ENCODE assay signal across 7 mouse cellular contexts in genomic region chr13:63815931-63816330, GRCm38 (mm10). TPM values are rescaled to one million over a fixed set of nuclear protein-coding genes. Genes with fewer than 3 reads are reported as not detected.
DNase-seq lines count a peak whose midpoint lies in the region; ATAC-seq and TF ChIP-seq lines count a peak whose summit lies in the region.

No protein-coding gene starts in this region.

- DNase-seq in lung, embryonic 14.5 days = no peak
- DNase-seq in lung, adult 18-20 months = no peak
- DNase-seq in embryonic facial prominence, embryonic 11.5 days (ENCODE audit: low spot score) = no peak
- DNase-seq in hindbrain, postnatal 0 days (ENCODE audit: low spot score) = no peak
- no peak for DNase-seq in left cerebral cortex, postnatal 14 days (ENCODE audit: low spot score in 2 of 2)
- no peak for DNase-seq in layer of hippocampus, adult 9-10 months (ENCODE audit: low spot score)

- no peaks in the 10 kb centered on the region for H3K9me3 ChIP-seq in lung, embryonic 14.5 days (ENCODE audit: low read depth, low read length)
- H3K9me3 ChIP-seq in embryonic facial prominence, embryonic 11.5 days (replicated peaks; ENCODE audit: control insufficient read depth, low read length) = no peaks in the 10 kb centered on the region
- no peaks in the 10 kb centered on the region for H3K9me3 ChIP-seq in hindbrain, postnatal 0 days (ENCODE audit: low read length)
- no peaks in the 10 kb centered on the region for H3K9me3 ChIP-seq in neural tube, embryonic 14.5 days (ENCODE audit: control insufficient read depth, low read length)

- no peak for ATAC-seq in lung, embryonic 14.5 days (ENCODE audit: insufficient read depth)
- no peak for ATAC-seq in embryonic facial prominence, embryonic 11.5 days (replicated peaks; ENCODE audit: insufficient number of reproducible peaks, low FRiP score, low TSS enrichment, low read depth)
- ATAC-seq in hindbrain, postnatal 0 days = no peak
- ATAC-seq in neural tube, embryonic 14.5 days (ENCODE audit: low read depth) = no peak

- no peak for TF ChIP-seq CTCF in lung, embryonic 14.5 days (IDR thresholded peaks at IDR 0.05; ENCODE audit: low read depth)
- no peak for TF ChIP-seq CTCF in hindbrain, postnatal 0 days (IDR thresholded peaks at IDR 0.05; ENCODE audit: low read depth)

- intact Hi-C loops in left cerebral cortex, postnatal 14 days (cut with DNase I) = loop anchor here (2.0 kb wide), 1 partner anchor 243 kb away; the partner anchor contains the start of gene Ptch1

- H3K36me3 ChIP-seq in lung, embryonic 14.5 days (ENCODE audit: insufficient read depth) = no peaks in the 10 kb centered on the region
- no peaks in the 10 kb centered on the region for H3K36me3 ChIP-seq in embryonic facial prominence, embryonic 11.5 days (replicated peaks; ENCODE audit: control insufficient read depth, insufficient read depth, low read depth, low read length)
- no peaks in the 10 kb centered on the region for H3K36me3 ChIP-seq in hindbrain, postnatal 0 days (ENCODE audit: insufficient read depth, low read length)
- no peaks in the 10 kb centered on the region for H3K36me3 ChIP-seq in neural tube, embryonic 14.5 days (ENCODE audit: control insufficient read depth, insufficient read depth, low read length)

- no peak overlapping the region for H3K27ac ChIP-seq in lung, embryonic 14.5 days (ENCODE audit: low read depth)
- H3K27ac ChIP-seq in embryonic facial prominence, embryonic 11.5 days (replicated peaks; ENCODE audit: low read depth, low read length) = no peak overlapping the region
- no peak overlapping the region for H3K27ac ChIP-seq in hindbrain, postnatal 0 days
- H3K27ac ChIP-seq in neural tube, embryonic 14.5 days (ENCODE audit: low read depth, low read length) = no peak overlapping the region; the same call in 1 of the 2 replicates

- H3K4me2 ChIP-seq in lung, embryonic 14.5 days = peak overlapping the region; percentile 93
- peak overlapping the region; percentile 49 for H3K4me2 ChIP-seq in embryonic facial prominence, embryonic 11.5 days (ENCODE audit: low read depth, low read length)
- H3K4me2 ChIP-seq in hindbrain, postnatal 0 days (ENCODE audit: low read depth, low read length) = peak overlapping the region; percentile 75
- peak overlapping the region; percentile 62 for H3K4me2 ChIP-seq in neural tube, embryonic 14.5 days (ENCODE audit: low read depth, low read length)

- peaks cover 15% of the 10 kb centered on the region for H3K4me1 ChIP-seq in lung, embryonic 14.5 days (ENCODE audit: insufficient read depth)
- H3K4me1 ChIP-seq in embryonic facial prominence, embryonic 11.5 days (ENCODE audit: control insufficient read depth, insufficient read depth, low read length) = no peaks in the 10 kb centered on the region
- H3K4me1 ChIP-seq in hindbrain, postnatal 0 days (ENCODE audit: insufficient read depth, low read length) = peaks cover 10% of the 10 kb centered on the region
- peaks cover 11% of the 10 kb centered on the region; the same call in 1 of the 2 replicates for H3K4me1 ChIP-seq in neural tube, embryonic 14.5 days (ENCODE audit: control insufficient read depth, insufficient read depth, low read length)

- H3K4me3 ChIP-seq in lung, embryonic 14.5 days (ENCODE audit: low read depth, low read length) = peak overlapping the region; percentile 67
- peak overlapping the region; percentile 58 for H3K4me3 ChIP-seq in embryonic facial prominence, embryonic 11.5 days (ENCODE audit: low read depth, low read length)
- H3K4me3 ChIP-seq in hindbrain, postnatal 0 days (ENCODE audit: low read length) = peak overlapping the region; percentile 54
- H3K4me3 ChIP-seq in neural tube, embryonic 14.5 days (ENCODE audit: low read depth, low read length) = peak overlapping the region; percentile 61

- no peaks in the 10 kb centered on the region for H3K27me3 ChIP-seq in lung, embryonic 14.5 days (ENCODE audit: insufficient read depth, low read length)
- no peaks in the 10 kb centered on the region for H3K27me3 ChIP-seq in embryonic facial prominence, embryonic 11.5 days (ENCODE audit: control insufficient read depth, insufficient read depth, low read length)
- no peaks in the 10 kb centered on the region for H3K27me3 ChIP-seq in hindbrain, postnatal 0 days (ENCODE audit: insufficient read depth, low read length)
- H3K27me3 ChIP-seq in neural tube, embryonic 14.5 days (ENCODE audit: control insufficient read depth, insufficient read depth, low read length) = no peaks in the 10 kb centered on the region

- peak overlapping the region; percentile 88 for H3K9ac ChIP-seq in lung, embryonic 14.5 days
- peak overlapping the region; percentile 85; the same call in 1 of the 2 replicates for H3K9ac ChIP-seq in embryonic facial prominence, embryonic 11.5 days (replicated peaks; ENCODE audit: low read length)
- peak overlapping the region; percentile 84 for H3K9ac ChIP-seq in hindbrain, postnatal 0 days (replicated peaks; ENCODE audit: low read length)
- H3K9ac ChIP-seq in neural tube, embryonic 14.5 days (replicated peaks; ENCODE audit: low read depth, low read length) = peak overlapping the region; percentile 86

RNA-seq across cellular contexts. Expression of gene Ercc6l2, which starts 0.9 kb away (rescaled TPM):
- polyA plus RNA-seq in lung, embryonic 14.5 days (2014; fragmentation: Nextera tagmentation; extraction: Ambion mirVana) = 32.1 and 33.0 TPM in 2 replicates
- polyA plus RNA-seq in embryonic facial prominence, embryonic 11.5 days (2014; fragmentation: Nextera tagmentation; extraction: Ambion mirVana) = 23.1 and 29.5 TPM in 2 replicates
- total RNA-seq in hindbrain, postnatal 0 days (2014; rRNA removed) = 7.9 and 9.9 TPM in 2 replicates
- polyA plus RNA-seq in hindbrain, postnatal 0 days (2015; fragmentation: Nextera tagmentation; extraction: Ambion mirVana) = 11.7 and 13.5 TPM in 2 replicates
- 13.6 and 18.4 TPM in 2 replicates for polyA plus RNA-seq in neural tube, embryonic 14.5 days (2014; fragmentation: Nextera tagmentation; extraction: Ambion mirVana)
- total RNA-seq in left cerebral cortex, postnatal 14 days (2021) = 10 to 100 TPM; 15.2 to 15.5 TPM
